Mouse (Mus musculus) left cerebral cortex, postnatal 14 days (tissue): Measurements from ENCODE around the gene Serpinb9f. TPM values are rescaled to one million over a fixed set of nuclear protein-coding genes. Genes with fewer than 3 reads are reported as not detected.
"Not testable (repeated sequence)": the region's sequence is repeated elsewhere in the genome, so short reads cannot be mapped to it uniquely, and the experiment has no call there.

Source experiments
- DNase-seq, 2 experiments: peaks; one replicate each; pipeline ENCODE4 v3.0.0; 2021 to 2022; ENCODE audit warnings: low spot score in 2 of 2, mixed read lengths in 1 of 2
- intact Hi-C: fragments of 180-260 bp; cut with DNase I; formaldehyde crosslinking; loops from one replicate; pipeline ENCODE4 v1.15.1; 2025
- long read RNA-seq, 2 experiments: library from polyadenylated mRNA; stranded (forward); transcript quantifications; one replicate each; pipeline ENCODE4 v2.0.0; 2021
- total RNA-seq, 2 experiments: library from RNA; stranded (reverse); gene quantifications; 2 replicates each; pipeline ENCODE4 v1.2.3; 2021

Gene Serpinb9f
- total RNA-seq: not detected
- long read RNA-seq, experiment 1: 0 reads
- long read RNA-seq, experiment 2: 0 reads

DNA sequence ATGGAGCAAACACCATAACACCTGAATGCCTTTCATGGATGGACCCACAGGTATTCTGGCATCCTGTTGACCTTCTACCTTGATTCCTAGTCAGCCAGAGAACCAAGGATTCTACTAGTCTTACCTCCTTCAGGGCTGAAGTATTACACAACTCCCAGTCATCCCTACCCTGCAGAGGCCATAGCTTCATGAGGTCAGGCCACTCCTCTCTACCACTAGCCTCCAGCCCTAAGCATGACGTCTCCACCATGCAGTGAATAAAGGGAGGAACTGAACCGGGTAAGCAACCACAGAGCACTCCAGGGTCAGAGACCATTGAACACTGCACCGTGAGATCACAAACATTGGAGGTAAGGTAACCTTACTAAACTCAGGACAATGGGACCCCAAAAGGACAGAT is at the start of gene Serpinb9f:
TSS of gene Serpinb9f (plus strand) at position 301 of the 400 bp plus-strand sequence.
- intact Hi-C loops: not testable (repeated sequence)

DNA sequence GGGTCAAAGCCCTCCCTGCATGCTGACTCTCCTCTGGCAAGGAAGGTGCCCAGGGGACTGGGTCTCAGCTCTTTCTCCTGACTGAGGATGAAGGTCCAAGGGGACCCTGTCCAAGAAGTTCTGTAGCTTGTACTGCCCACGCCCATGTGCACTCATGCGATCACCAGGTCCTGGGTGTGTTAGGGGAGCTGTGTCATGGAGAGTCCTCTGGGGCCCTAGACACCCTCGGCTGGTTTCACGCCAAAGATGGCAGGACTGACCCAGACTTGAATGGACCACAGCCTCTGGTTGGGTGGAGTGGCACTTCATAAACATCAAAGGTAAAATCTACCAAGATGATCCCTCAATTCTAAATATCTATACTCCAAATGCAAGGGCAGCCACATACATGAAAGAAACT is 15.2 kb upstream of the Serpinb9f start:
- DNase-seq, intact Hi-C loops: not testable (repeated sequence)

More for the DNA sequence above, at the start of gene Serpinb9f:
- DNase-seq: not testable (repeated sequence)

DNA sequence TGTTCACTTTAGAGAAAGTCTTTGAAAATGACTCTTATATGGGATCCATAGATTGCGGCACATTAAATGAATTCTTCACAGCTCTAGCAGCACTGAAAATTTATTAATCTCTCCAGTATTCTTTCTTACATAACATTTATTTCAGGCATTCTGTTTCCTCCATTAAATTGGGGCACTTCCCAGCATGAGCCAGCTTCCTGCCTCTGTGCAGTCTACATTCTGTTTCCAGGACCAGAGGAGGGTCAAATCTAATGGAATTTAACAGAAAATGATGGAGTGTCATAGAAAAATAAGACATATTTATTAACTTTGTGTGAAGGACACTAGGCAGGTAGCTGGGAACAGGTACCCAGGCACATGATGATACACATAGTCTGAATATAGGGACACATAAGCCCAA is 32.8 kb downstream of the Serpinb9f start:
- DNase-seq, intact Hi-C loops: not testable (repeated sequence)

Other genes starting within 250 kb of the Serpinb9f start
- 1 to 10 TPM in 1 of 2 experiments, under 1 TPM in 1; 0.81 to 1.0 TPM for gene Serpinb1b, start 245.5 kb upstream of the Serpinb9f start, total RNA-seq
- not detected for gene Serpinb9c, start 164.3 kb upstream of the Serpinb9f start, total RNA-seq
- not detected for gene Serpinb9d, start 131.1 kb upstream of the Serpinb9f start, total RNA-seq
- gene Serpinb9e, start 74.5 kb upstream of the Serpinb9f start, total RNA-seq: not detected
- gene Gm11397, start 71.7 kb downstream of the Serpinb9f start, total RNA-seq: not detected
- not detected for gene Serpinb9g, start 160.7 kb downstream of the Serpinb9f start, total RNA-seq